Mouse (Mus musculus): ENCODE results near the gene Ovol2.

The Ovol2 gene

DNA sequence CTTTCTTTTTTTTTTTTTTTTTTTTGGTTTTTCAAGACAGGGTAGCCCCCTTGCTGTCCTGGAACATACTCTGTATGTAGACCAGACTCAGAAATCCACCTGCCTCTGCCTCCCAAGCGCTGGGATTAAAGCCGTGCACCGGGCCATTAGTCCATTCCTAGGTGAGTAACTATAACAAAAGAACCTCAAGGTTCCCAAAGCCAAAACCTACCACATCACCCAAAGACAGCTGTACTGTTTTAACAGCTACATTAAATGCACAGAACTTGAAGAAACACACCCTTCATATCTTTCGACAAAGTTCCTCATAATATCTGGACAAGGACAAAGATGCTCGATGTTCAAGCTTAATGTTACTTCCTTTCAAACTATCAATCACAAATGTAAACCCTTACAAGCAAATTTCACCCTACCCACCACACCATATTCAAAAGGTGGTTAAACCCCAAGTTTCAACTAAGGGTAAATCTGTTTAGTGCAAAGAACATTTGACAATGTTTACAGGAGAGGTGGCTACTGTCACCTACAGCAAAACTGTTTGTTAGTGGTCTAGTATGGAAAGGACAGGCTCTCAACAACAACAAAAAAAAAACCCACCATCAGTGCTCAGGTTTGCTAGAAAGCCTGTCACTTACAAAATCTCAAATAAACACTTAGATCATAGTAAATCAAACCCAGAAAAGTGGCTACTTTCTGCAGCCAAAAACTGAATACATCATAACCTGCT is 64.8 kb downstream of the Ovol2 start:
- no peak for DNase-seq (ENCODE audit: low spot score in 2 of 2)

DNA sequence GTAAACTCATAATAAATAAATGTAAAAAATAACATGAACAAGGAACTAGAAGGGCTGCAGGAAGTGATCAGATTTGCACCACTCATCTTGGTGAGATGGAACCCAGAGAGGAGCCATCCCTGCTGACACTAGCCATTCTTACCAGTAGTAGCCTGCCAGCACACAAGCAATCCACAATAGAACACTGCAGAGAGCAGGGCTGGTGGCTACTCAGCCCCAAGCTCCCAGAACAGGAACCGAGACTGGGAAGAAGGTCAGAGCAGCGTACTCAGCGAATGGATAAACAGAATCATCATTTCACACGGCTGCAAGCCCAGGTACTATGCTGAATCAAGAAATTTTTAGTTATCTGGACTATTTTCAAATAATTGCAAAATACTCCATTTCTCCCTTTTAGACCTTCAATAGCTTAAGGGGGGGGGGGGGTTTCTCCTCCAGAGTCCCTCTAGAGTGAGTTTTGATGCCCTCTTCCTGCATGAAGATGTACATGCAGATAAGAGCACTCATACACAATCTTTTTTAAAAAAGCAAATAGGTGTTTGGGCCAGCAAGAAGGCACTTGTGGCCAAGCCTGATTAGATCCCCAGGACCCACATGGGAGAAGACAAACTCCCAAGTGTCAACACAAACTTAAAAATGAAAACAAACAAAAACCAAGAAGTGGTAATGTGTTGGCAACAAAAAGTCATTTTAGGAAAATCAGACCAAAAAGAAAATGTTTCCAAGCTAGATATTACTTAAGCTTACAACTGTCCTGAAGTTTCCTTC is 65.8 kb downstream of the Ovol2 start:
- no peak for DNase-seq (ENCODE audit: low spot score in 2 of 2)

DNA sequence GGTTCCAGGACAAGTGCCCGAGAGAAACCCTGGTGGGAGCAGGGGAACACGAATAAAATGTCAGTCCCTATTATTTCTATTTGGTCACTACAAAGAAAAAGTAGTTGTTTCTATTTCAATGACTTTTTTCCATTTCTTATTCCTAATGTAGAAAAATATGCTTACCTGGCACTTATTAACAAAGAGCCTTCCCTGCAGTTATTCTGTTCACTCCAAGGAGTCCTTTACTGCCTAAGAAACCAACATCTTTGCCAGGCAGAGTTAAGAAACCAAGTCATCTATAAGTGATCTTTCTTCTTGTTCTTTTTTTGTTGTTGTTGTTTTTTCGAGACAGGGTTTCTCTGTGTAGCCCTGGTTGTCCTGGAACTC is 66.8 kb downstream of the Ovol2 start:
- DNase-seq (ENCODE audit: low spot score in 2 of 2), result no peak

DNA sequence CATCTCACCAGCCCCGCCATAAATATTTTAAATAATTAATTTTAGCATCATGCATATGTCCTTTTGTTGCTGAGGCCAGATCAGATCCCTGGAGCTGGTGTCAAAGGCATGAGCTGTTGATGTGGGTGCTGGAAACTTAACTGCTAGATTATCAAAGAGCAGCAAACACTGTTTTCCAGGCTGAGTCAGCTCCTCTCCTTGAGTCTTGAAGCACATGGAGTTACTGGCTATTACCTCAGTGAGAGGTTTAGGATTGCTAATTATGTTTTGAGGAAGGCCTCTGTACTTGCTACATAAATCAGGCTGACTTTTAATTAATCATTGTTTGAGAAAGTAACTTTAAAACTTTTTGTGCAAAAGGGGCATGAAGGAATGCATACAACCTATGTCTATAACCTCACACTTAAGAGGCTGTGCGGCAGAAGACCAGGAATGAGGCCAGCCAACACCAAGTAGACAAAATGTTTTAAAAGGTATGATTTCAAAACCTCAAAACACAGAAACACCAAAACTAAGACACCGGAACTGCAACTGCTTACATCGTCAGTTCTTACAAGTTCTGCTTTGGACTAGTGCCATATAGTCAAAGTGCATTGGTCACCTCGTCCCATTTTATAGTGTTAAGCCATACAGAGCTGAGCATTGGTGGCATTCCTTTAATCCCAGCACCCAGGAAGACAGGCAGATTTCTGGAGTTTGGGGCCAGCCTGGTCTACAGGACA is 67.4 kb downstream of the Ovol2 start:
- no peak for DNase-seq (ENCODE audit: low spot score in 2 of 2)

DNA sequence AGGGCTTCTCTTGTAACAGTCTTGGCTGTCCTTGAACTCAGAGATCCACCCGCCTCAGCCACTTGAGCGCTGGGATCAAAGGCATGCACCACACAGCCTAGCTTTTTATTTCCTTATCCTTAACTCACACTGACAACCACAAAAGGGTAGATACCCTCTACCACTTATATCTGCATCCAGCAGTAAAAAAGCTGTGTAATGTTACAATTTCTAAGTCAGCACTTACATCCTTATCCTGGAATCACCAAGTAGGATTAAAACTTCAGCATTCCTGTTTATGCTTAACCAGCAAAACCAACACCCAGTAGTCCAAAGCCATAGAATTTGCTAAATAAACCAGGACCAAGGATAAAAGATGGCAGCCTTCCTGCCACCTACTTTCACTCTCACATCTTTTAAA is 69.1 kb downstream of the Ovol2 start:
- DNase-seq (ENCODE audit: low spot score in 2 of 2), result no peak
